Mouse (Mus musculus) testis, adult 2 months (tissue): ENCODE data around the gene Atp13a4. TPM values are rescaled to one million over a fixed set of nuclear protein-coding genes. Genes with fewer than 3 reads are reported as not detected.
A peak's percentile ranks its signal among the peaks of the same experiment; 100 is the strongest.

Source experiments
- H3K27ac ChIP-seq: fragments of 200-500 bp; 2 replicates; pipeline ENCODE4 v1.5.1; 2012; ENCODE audit warnings: low read depth, low read length; ENCODE audit not compliant: control insufficient read depth, insufficient read depth
- H3K27me3 ChIP-seq: fragments of 200-500 bp; 2 replicates; pipeline ENCODE4 v1.6.1; 2012; ENCODE audit warnings: mild to moderate bottlenecking, low read length, moderate library complexity; ENCODE audit not compliant: control insufficient read depth, insufficient read depth
- H3K36me3 ChIP-seq: fragments of 200-500 bp; 2 replicates; pipeline ENCODE4 v1.6.1; 2012; ENCODE audit warnings: mild to moderate bottlenecking, low read length; ENCODE audit not compliant: control insufficient read depth, insufficient read depth
- H3K4me1 ChIP-seq: fragments of 200-500 bp; 2 replicates; pipeline ENCODE4 v1.6.1; 2012; ENCODE audit warnings: low read length; ENCODE audit not compliant: control insufficient read depth, insufficient read depth
- H3K4me3 ChIP-seq: fragments of 200-500 bp; 2 replicates; pipeline ENCODE4 v1.5.1; 2012; ENCODE audit warnings: low read depth, mild to moderate bottlenecking, low read length, moderate library complexity, mixed read lengths; ENCODE audit not compliant: control insufficient read depth
- CTCF ChIP-seq: fragments of 200-500 bp; IDR thresholded peaks from 2 replicates; pipeline ENCODE4 v1.5.1; 2012; ENCODE audit warnings: low read depth, mild to moderate bottlenecking, inconsistent platforms, low read length, moderate library complexity; ENCODE audit not compliant: control insufficient read depth, insufficient read depth, insufficient replicate concordance
- POLR2A ChIP-seq: fragments of 200-500 bp; IDR thresholded peaks from 2 replicates; pipeline ENCODE4 v1.6.1; 2012; ENCODE audit warnings: low read depth, mild to moderate bottlenecking, inconsistent platforms, low read length, moderate library complexity; ENCODE audit not compliant: control insufficient read depth
- polyA plus RNA-seq: library from polyadenylated mRNA; depleted of rRNA; stranded (reverse); fragments of >200 nt; gene quantifications from 2 replicates; pipeline ENCODE4 v1.2.3, GENCODE M21; 2012

Atp13a4 gene
- polyA plus RNA-seq, 1 experiment, result 3.9 TPM

DNA sequence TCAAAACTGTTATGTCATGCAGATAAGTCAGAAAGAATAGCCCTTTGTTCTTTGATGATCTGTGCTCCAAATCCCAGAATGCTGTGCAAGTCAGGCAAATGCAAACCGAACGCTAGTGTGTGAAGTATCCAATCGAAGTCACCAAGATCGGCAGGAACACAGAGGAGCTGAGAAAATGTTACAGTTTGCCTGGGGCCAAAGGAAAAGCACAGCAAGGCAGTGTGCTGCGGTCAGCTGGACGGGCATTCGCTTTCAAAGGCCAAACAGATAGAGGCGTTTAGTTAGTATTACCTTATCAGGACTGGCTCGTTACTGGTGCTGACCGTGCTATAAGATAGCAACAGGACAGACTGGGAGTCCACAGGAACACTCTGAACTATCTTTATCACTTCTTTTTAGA lies 15.8 kb upstream of the Atp13a4 start:
- Histone ChIP-seq H3K27ac (no peak overlapping the region), H3K27me3 (no peaks in the 10 kb centered on the region), H3K36me3 (no peaks in the 10 kb centered on the region), H3K4me3 (no peak overlapping the region), H3K4me1 (peaks cover 2% of the 10 kb centered on the region; the same call in 1 of the 2 replicates)
- no peak for TF ChIP-seq POLR2A
- no peak for TF ChIP-seq CTCF

DNA sequence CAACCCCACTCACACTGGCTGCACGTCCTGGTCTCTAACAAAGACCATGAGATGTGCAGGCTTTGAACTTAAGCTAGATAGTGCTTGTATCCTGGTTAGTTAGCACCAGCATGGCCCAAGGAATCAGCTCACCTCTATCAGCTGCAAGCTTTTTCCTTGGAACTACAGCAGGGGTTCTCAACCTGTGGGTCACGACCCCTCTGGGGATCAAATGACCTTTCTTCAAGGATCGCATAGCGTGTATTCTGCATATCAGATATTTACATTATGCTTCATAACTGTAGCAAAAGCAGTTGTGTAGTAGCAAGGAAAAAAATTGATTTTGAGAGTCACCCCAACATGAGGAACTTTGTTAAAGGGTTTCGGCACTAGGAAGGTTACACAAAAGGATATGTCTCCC lies 15.0 kb upstream of the Atp13a4 start:
- peaks cover 2% of the 10 kb centered on the region; the same call in 1 of the 2 replicates for H3K4me1 ChIP-seq
- H3K36me3 ChIP-seq, result no peaks in the 10 kb centered on the region
- TF ChIP-seq CTCF, result no peak
- no peak for TF ChIP-seq POLR2A
- H3K4me3 ChIP-seq, result no peak overlapping the region
- no peaks in the 10 kb centered on the region for H3K27me3 ChIP-seq
- H3K27ac ChIP-seq, result peak overlapping the region; percentile 56

DNA sequence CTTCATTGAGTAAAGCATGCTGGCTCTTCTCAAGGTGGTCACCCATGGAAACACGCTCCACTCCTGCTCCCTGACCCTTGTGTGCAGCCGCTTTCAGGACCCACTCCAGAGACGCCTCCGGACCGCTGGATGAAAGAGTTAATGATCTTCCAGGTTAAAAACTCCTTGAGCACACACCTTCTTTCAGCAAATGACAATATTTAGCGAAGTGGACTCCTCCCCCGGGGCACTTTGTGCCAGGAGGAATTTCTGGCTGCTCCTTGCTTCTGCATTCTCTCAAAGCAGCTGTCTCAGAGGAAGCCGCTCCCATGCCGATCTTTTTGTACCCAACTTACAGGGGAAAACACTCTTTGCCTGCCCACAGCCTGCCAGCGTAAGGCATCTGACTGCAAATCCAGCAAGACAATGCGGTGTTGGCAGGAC lies 3.4 kb downstream of the Atp13a4 start:
- peak overlapping the region; percentile 37 for H3K4me3 ChIP-seq
- no peaks in the 10 kb centered on the region for H3K27me3 ChIP-seq
- peaks cover 2% of the 10 kb centered on the region for H3K4me1 ChIP-seq
- peak overlapping the region; percentile 74 for H3K27ac ChIP-seq
- H3K36me3 ChIP-seq, result no peaks in the 10 kb centered on the region
- TF ChIP-seq CTCF, result no peak
- TF ChIP-seq POLR2A, result no peak

DNA sequence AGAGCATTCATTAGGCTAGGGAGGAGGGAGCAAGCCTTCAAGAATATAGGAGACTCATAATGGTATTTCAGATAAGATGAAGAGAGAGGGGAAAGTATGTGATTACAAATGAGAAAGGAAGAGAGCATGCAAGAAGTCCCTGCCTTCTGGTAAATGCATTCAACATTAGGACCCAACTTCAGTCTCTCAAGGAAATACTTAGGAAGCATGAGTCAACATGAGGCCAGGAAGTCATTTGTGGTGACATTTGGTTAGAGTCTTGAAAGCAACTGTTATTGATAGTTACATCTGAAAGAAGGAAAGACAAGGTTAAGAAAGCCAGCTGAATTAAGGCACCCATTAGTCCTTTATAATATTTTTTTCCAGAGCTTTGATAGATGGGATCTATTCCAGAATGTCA lies 4.8 kb downstream of the Atp13a4 start:
- Histone ChIP-seq H3K4me3 (no peak overlapping the region), H3K27ac (no peak overlapping the region), H3K4me1 (peaks cover 2% of the 10 kb centered on the region), H3K27me3 (no peaks in the 10 kb centered on the region), H3K36me3 (no peaks in the 10 kb centered on the region)
- no peak for TF ChIP-seq CTCF

DNA sequence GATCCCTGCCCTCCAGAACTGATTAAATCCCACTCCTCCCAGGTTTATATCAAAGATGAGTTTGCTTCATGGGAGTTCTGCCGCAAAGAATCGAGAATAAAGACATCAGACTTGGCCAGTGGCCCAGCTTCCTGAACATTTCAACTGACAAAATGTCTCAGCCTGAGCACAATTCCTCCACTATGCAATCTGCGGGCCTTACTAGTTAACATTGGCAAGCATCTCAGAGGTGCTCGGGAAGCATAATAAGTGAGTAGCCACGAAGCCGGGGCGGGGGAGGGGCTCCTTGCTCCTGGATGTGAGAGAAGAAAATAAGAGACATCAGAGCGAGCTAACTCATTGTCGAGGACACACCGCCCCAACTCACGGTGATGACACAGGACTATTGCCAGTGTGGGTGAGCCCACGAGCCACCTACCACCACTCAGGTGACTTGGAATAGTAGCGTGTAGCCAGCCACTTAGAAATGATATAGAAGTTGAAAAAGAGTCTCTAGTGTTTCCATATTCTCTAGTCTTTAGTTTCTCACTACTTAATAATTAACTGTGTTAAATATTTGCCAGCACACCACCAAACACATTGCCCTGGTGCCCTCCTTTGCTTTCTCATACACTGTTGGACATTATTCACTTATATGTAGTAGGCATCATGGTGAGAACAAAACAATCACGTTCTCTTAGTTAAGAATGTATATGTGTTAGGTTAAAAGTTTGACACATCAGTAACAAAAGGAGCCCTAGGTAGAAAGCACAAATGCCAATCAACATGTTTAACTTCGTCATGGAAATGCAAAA lies 8.1 kb downstream of the Atp13a4 start:
- TF ChIP-seq POLR2A (no peak), CTCF (no peak)
- Histone ChIP-seq H3K36me3 (no peaks in the 10 kb centered on the region), H3K27ac (no peak overlapping the region), H3K27me3 (no peaks in the 10 kb centered on the region), H3K4me1 (peaks cover 2% of the 10 kb centered on the region), H3K4me3 (no peak overlapping the region)

DNA sequence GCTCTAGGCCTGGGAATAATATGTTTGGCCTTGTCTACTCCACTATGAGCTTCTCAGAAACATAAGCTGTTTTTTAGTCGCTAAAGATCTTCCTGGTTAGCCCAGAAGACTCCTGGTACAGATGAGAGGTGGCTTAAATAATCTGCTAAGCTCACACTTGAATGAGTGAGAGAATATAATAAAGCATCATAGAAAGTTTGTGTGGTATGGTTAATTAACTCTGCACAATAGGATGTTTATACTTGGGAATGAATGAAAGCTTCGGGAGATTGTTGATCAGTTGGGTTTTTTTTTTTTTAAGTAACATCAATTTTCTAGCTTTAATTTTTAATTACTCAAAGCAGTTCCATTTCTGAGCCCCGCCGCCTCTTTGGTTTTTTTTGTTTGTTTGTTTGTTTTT lies 8.8 kb downstream of the Atp13a4 start:
- H3K27me3 ChIP-seq, result no peaks in the 10 kb centered on the region
- no peak overlapping the region for H3K4me3 ChIP-seq
- no peak overlapping the region for H3K27ac ChIP-seq
- TF ChIP-seq CTCF, result no peak
- TF ChIP-seq POLR2A, result no peak
- H3K36me3 ChIP-seq, result no peaks in the 10 kb centered on the region
- no peaks in the 10 kb centered on the region for H3K4me1 ChIP-seq

DNA sequence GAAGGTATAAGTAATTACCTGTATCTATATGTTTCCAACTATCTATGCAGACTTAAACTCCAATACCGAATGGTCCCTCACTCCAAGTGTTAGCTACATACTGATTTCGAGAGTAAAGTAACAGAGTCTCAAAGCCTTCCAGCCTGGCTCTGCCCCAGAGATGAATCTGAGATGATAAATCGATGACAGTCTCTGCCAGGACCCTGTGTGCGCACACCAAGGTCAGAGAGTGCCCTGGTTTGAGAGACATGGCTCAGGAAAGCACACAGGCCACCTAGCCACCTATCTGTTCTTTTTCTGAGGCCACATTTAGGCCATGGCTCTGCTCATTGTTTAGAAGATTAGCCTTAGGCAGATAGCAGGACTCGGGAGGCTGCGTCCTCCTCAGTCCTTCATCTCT lies 11.0 kb downstream of the Atp13a4 start:
- Histone ChIP-seq H3K36me3 (no peaks in the 10 kb centered on the region), H3K4me1 (no peaks in the 10 kb centered on the region), H3K4me3 (no peak overlapping the region), H3K27me3 (no peaks in the 10 kb centered on the region), H3K27ac (no peak overlapping the region)
- no peak for TF ChIP-seq POLR2A
- TF ChIP-seq CTCF, result no peak
